Mouse (Mus musculus) testis, adult 10 weeks (tissue): ENCODE results near the gene Tnfrsf13c. TPM values are rescaled to one million over a fixed set of nuclear protein-coding genes. Genes with fewer than 3 reads are reported as not detected.

ENCODE experiments used
- polyA plus RNA-seq: library from polyadenylated mRNA; stranded (reverse); fragments of 350-450 nt; fragmentation: Illumina TruSeq; extraction: RNeasy Lipid Tissue Mini Kit (QIAGEN cat#74804); gene quantifications from one replicate; pipeline ENCODE4 v1.2.3, GENCODE M21; 2014; ENCODE audit warnings: low read depth, low replicate concordance

Tnfrsf13c gene
- polyA plus RNA-seq = 2.2 TPM

GRCm38 (mm10) chr15:82223657-82224601, at the start of gene Tnfrsf13c:
Gene Tnfrsf13c, minus strand, starts transcription at chr15:82224369.

GRCm38 (mm10) chr15:82252097-82252496, 27.9 kb upstream of the Tnfrsf13c start, which contains the start of gene 1500009C09Rik:
Gene 1500009C09Rik, plus strand, starts transcription at chr15:82252397.

GRCm38 (mm10) chr15:82244115-82244804, 20.1 kb upstream of the Tnfrsf13c start, which contains the start of gene Cenpm:
Gene Cenpm, minus strand, starts transcription at chr15:82244748.

GRCm38 (mm10) chr15:82212752-82213063, 11.5 kb downstream of the Tnfrsf13c start, which contains the start of gene Shisa8:
Gene Shisa8, minus strand, starts transcription at chr15:82212815.

Other genes starting within 250 kb of the Tnfrsf13c start
- gene 1700029P11Rik, start 243.8 kb downstream of the Tnfrsf13c start, polyA plus RNA-seq = 196 TPM
- 76.6 TPM for gene Xrcc6, start 236.5 kb downstream of the Tnfrsf13c start, polyA plus RNA-seq
- gene Desi1, start 190.5 kb downstream of the Tnfrsf13c start, polyA plus RNA-seq = 250 TPM
- gene Snu13, start 176.8 kb downstream of the Tnfrsf13c start, polyA plus RNA-seq = 190 TPM
- gene 4930407I10Rik, start 165.2 kb downstream of the Tnfrsf13c start, polyA plus RNA-seq = 70.4 TPM
- gene Mei1, start 154.4 kb downstream of the Tnfrsf13c start, polyA plus RNA-seq = 0.69 TPM
- 6.2 TPM for gene Ccdc134, start 96.4 kb downstream of the Tnfrsf13c start, polyA plus RNA-seq
- gene Srebf2, start 77.2 kb downstream of the Tnfrsf13c start, polyA plus RNA-seq = 6.5 TPM
- not detected for gene Shisa8, start 11.6 kb downstream of the Tnfrsf13c start, polyA plus RNA-seq
- 1.5 TPM for gene Cenpm, start 20.4 kb upstream of the Tnfrsf13c start, polyA plus RNA-seq
- gene 1500009C09Rik, start 28.0 kb upstream of the Tnfrsf13c start, polyA plus RNA-seq = 0.71 TPM
- gene Sept3, start 50.5 kb upstream of the Tnfrsf13c start, polyA plus RNA-seq = 13.0 TPM
- 51.6 TPM for gene Wbp2nl, start 74.6 kb upstream of the Tnfrsf13c start, polyA plus RNA-seq
- 7.1 TPM for gene Naga, start 114.6 kb upstream of the Tnfrsf13c start, polyA plus RNA-seq
- gene Pheta2, start 114.6 kb upstream of the Tnfrsf13c start, polyA plus RNA-seq = 2.2 TPM
- 20.1 TPM for gene Smdt1, start 114.6 kb upstream of the Tnfrsf13c start, polyA plus RNA-seq
- 172 TPM for gene Ndufa6, start 130.0 kb upstream of the Tnfrsf13c start, polyA plus RNA-seq
- 2.9 TPM for gene Cyp2d22, start 155.9 kb upstream of the Tnfrsf13c start, polyA plus RNA-seq
- not detected for gene Cyp2d11, start 169.7 kb upstream of the Tnfrsf13c start, polyA plus RNA-seq
- not detected for gene Cyp2d10, start 182.8 kb upstream of the Tnfrsf13c start, polyA plus RNA-seq
- not detected for gene Cyp2d9, start 209.1 kb upstream of the Tnfrsf13c start, polyA plus RNA-seq